Mouse (Mus musculus) frontal cortex, postnatal 10 days (tissue): ENCODE results near the gene Atp2b1.
"Not testable (repeated sequence)": the region's sequence is repeated elsewhere in the genome, so short reads cannot be mapped to it uniquely, and the experiment has no call there.

ENCODE experiments used
- DNase-seq, 2 experiments: peaks; one replicate each; pipeline ENCODE4 v3.0.0; 2022; ENCODE audit warnings: low spot score in 2 of 2, mixed read lengths in 1 of 2

Gene Atp2b1

DNA sequence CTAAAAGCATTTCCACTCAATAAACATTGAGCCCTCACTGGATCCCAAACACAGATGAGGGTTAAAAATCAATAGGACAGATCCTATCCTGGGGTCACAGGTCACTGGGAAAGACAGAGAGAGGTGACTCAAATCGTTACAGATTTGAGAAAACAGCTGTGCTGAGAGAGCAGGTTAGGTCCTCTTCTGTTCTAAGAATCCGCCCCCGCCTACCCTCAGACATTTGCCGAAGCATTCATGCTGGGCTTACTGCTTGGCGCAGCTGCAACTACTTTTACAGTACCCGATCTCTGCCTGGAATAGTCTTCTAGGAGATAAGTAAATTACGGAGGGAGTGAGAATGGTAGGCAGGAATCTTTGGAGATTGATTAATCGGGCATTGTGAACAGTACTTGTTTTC lies 47.9 kb downstream of the Atp2b1 start:
- DNase-seq = no peak

DNA sequence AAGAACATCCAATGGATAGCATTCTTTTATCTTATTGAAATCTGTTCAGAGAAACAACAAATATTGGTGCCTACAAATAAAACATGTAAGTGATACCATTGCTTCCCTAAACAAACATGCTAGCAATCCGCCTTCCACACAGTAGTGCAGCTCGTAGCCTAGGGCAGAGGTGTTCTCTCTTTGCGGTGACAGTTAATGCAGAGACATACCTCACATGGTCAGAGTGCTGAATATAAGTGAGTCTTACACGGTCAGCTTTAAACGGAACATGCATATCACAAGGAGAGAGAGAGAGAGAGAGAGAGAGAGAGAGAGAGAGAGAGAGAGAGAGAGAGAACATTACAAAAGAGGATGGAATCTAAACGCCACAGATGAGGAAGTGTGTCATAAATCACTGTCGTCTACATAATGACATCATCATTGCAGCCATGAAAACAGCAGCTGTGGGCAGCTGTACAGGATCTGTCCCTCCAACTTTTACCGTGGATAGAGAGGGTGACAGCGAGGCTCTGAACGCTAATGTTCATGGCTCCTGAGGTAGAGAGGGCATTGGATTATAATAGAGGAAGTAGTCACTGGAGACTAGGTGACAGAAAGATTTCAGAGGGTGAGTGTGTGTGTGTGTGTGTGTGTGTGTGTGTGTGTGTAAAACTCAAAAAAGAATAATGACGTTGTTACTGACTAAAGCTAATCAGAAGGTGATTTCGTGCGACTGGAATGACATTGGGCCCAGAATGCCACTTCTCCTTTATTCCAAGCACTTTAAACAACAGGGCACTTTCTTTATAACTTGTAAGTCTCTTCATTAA lies 52.4 kb downstream of the Atp2b1 start:
- no peak for DNase-seq

DNA sequence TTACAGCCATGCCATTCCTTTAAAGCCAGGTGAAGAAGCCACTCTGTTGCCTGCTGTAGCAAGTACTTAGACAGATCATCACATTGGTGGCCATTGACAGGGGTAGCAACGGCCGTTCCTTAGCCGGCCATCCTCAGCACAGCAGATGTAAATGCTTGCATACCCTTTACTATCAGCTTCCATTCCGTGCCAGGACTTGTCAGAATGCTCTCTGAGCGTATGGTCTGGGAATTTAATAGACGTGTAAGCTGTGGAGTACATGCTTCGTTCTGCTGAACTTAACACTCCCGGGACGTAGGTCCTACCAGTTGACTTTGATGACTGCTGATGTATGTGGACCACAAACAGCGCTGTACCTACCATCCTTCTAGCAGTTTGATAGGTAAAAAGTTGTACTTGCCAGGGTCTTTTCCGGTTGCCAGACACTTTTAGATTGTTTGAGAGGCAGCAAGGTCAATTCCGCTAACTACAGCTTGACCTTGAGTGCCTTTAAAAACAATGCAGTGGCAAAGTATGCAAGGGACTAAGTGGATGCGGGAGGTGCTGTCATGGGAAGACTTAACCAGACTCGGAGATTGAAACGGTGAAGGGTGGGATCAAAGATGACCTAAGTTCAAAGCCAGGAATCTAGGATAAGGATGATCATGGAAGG lies 53.2 kb downstream of the Atp2b1 start:
- DNase-seq = no peak

DNA sequence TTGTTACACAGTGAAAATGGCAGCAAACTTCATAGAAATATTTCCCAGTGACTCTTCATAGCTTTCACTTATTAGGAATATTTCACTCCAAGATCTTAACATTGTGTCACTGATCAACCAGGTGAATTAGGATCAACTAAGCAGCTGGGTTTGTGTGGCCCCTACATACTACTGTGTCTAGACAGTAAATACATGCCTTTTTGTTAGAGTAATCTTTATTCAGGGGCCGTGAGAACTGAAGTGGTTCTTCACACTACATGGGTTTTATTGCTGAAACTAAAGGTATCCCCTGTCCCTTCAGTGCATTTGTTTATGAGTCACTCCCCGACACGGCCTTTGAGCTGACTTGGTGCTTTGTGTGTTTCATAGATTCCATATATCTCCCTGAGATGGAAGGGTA lies 56.7 kb downstream of the Atp2b1 start:
- DNase-seq = no peak

DNA sequence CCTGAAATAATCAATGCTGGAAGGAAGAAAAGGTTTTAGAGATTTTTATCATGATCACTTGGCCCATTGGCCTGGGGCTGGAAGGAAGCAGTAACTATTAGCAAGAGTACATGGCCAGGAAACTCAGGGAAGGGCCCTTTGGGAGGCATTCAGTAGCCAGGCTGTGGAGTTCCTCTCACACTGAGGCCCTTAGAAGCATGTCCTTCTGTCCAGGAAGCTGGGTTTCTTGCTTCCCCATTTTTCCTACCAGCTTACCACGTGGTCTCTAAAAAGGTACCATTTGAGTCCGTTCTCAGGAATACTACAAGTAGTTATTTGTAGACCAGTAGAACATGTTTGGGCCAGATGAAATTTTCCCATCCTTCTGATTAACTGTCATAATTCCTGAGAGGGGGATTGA lies 58.2 kb downstream of the Atp2b1 start:
- DNase-seq = no peak

DNA sequence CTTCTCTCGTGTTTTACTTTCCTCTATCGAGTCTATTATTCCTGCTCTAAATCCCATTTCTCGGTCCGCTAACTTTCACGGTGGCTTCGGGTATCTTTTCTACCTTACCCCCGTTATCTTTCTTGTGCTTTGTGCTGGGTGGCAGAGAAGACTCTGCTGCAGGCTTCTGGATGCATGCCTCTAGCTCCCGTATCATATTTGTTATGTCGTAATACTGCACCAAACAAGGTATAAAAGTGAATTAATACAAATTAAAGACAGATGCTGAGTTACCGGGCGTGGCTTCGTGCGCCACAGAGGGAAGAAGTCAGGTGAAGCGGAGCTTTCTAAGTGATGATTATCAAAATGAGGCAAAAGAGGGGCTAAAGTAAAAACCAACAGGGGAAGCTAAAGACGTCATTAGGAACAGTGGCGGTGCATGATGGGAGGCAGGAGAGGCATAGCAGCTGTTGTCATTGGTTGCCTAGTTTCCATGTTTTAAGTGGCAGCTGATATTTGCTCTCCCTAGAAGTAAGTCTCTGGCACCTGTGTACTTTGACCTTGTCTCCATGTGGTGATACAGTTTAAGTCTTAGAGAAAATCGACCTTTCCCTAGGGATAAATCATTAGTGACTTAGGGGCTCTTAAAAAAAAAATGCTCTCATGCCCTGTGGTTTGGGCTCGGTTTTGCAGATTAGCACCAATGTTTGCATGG lies 58.9 kb downstream of the Atp2b1 start:
- DNase-seq = no peak

DNA sequence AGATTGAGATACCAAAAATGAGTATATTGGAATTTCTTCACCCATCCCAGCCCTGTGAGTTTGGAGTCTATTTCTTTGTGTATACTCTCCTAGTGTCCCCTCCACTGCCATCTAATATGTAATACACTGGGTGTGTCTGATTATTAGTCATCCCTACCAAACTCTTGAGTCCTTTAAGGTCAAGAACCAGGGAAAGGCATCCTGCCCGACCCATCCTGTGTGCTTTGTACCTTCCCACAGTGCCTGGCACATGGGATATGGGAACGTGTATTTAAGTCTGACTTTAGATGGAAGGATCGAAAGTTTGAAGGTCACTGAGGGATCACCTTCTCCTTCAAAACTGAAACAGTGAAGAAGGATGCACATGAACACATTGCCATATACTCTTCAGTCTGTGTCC lies 60.4 kb downstream of the Atp2b1 start:
- DNase-seq = no peak

DNA sequence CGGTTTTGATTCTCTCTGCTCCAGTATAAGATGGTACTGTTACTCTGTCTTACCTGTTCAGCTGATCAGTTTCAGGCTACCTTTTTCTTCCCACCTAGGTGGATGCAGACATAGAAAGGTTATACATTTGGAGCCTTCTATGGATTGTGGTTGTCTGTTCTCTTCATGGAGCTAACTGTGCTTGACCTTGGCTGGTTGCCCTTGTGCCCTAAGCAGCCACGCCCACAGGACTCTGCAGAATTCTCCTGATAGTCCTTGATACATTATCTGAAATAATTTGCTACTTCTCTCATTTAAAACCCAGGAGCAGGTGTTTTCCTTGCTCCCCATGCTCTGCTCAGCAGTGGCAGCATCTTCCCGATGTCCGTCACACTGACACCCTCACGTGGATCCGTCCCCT lies 61.4 kb downstream of the Atp2b1 start:
- DNase-seq = no peak

DNA sequence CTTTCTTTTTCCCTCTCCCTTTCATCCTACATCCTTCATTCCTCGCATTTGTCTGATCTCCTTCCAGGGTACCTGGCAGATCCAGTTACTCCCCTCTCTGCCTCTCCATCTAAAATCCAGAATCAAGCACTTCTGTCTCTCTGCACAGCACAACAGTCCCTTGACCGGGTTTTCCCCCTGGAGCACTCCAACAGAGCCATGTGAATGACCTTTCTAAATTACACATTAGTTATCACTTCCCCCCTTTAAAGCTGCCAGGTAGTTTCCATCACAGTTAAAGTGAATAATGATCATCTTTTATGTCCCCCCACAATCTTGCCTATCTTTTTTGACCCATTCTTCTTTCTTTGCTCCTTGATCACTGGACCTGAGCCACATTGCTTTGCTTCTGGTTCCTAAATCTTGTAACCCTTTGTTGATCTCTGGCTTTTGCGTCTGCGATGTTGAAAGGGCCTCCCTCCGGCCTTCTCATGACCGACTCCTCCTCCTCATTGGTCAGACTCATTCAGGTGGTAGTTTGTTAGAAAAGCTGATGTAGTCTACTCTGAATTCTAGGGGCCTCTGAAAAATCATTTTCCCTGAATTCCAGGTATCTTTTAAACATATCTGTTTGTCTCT lies 62.8 kb downstream of the Atp2b1 start:
- DNase-seq = no peak

DNA sequence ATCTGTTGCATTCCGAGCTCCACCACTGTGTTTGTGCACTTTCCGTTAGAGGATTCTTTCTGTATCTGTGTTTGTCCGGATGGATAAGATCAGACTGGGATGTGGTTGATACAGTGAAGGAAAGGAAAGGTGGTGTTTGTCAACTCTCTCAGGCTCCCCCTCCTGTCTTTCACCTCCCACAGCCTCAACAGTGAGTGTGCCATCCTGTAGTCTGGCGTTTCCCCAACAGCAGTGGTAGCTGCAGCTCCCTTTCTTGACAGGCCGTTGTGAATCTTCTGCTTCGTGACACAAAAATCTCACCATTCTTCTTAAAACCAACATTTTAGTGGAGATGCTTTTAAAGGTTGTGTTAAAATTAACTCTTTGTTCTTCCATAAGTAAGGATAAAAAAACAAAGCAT lies 64.6 kb downstream of the Atp2b1 start:
- no peak for DNase-seq

DNA sequence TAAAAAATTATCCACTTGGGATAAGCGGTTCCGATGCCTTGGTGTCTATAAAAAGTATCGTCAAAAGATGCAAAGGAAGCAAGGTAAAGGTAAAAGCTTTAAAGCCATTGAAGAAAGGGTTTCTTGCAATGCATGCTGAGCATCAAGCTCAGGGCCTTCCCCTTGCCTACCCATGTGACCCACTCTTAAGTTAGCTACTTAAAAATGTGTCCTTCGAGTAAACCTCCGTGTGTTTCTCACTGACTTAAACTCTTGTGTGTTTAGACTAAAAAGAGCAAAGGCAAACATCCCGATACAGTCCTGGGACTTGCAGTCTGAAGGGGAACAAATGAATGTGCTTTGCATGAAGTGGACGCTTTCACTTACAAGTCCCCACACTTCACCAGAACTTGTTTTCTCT lies 65.1 kb downstream of the Atp2b1 start:
- DNase-seq = no peak

DNA sequence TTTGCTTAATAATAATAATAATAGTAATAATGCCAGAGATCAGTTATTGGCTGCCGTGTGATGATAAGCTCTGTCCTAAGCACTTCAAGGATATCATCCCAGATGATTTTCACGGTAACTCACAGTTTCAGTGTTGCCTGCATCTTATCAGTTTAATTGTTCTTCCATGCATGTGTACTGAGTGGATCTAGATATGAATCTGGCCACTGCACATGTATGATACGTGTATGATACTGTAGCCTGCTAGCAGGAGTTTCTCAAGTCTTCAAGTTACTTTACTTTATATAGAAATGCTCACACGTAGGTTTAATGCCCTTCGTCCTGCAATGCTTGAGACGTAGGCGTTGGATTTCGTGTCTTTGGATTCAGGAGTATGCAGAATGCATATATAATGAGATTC lies 65.7 kb downstream of the Atp2b1 start:
- no peak for DNase-seq

DNA sequence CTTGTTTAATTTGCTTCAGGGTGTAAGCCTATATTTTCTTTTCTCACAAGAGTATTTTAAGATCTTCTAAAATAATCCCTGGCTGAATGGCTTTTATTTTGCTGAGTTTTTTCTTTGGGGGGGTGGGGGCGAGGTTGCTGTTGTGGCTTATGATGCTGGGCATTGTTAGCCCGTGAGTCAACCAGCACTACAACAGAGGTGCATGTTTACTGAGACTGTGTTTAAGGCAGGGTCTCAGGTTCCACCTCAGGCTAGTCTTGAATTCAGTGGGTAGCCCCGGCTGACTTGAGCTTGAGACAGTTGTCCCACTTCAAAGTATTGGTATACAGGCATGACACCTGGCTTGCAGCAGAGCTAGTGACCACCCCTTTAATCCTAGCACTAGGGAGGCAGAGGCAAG lies 77.8 kb downstream of the Atp2b1 start:
- DNase-seq = no peak

DNA sequence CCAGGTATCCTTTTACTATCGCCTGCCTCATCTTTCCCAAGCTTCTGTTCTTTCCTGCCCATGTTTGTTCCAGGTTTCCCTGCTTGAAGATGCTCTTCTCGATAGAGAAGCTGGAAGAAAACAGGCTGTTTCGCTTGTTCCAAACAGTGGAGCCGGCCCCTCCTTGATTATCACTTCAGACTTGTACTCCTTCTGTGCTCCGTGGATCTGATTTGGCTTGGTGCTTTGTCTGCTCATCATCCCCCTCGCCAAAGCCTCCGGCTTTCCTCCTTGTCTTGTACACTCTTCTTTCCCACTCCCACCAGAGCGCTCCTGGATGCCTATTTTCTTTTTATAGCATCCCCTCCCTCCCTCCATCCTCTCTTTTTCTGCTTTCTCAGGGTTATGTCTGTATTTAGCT lies 79.0 kb downstream of the Atp2b1 start:
- DNase-seq = no peak

DNA sequence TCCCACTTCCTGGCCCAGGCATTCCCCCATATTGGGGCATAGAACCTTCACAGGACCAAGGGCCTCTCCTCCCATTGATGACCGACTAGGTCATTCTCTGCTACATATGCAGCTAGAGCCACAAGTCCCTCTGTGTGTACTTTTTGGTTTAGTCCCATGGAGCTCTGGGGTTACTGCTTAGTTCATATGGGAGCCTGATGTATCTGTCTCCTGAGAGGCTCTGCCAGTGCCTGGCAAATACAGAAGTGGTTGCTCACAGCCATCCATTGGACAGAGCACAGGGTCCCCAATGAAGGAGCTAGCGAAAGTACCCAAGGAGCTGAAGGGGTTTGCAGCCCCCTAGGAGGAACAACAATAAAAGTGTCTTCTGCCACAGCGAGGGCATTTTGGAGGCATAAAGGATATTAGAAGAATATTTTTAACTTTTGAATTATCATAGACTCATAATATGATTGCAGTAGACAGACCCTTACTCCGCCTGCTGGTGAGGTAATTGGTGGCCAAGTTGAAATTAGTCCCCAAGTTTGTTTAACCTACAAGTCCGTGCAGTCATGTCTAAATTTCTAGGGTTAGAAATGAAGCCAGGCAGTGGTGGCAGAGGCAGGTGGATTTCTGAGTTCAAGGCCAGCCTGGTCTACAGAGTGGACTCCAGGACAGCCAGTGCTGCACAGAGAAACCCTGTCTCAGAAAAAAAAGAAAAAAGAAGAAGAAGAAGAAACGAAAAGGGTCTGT lies 81.0 kb downstream of the Atp2b1 start:
- not testable (repeated sequence) for DNase-seq

DNA sequence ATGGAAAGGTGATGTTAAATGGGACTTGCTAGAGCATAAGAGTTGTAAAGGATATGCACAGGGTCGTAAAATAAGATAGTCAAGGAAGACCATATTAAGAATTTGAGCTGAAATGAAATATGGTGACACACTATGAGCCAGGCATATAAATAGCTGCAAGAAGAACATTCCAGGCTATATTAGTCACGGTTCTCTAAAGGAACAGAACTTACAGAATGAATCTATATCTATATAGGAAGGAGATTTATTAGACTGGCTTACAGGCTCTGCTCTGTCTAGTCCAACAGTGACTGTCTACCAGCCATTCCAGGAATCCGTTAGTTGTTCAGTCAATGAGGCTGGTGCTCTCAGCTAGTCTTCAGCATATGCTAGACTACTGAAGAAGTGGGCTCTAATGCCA lies 90.7 kb downstream of the Atp2b1 start:
- no peak for DNase-seq

DNA sequence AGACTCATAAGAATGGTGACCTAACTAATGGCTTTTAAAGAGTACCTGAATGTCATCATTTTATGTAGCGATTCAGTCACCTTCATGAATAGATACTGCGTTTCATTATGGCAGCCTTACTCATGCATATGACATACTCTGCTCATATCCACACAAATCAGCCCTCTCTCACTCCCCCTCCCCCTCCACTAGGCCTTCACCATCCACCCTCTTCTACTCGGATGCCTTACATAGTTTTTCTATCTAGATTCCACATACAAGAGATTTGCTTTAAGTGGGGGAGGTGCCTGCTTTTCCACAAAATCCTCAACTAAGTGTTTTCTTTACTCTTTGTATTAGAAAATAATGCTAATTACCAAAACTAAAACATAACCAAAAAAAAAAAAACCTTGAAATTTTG lies 96.9 kb downstream of the Atp2b1 start:
- no peak for DNase-seq

DNA sequence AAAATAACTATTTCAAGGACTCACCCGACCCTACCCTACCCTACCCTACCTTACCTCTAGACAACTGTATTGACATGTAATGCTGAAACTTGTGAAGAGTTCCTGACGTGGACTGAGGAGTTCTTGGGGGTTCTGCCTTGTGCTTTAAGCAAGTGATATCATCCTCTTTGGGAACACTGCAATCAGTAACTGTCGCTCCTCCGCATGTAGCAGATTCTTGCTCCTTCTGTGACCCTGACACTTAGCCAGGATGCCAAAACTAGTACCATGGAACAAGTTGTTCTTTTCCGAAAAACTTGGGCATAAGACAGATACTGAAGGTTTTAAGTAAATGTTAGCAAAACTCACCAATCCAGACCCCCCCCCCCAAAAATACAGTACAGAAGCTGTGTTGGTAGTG lies 97.9 kb downstream of the Atp2b1 start:
- DNase-seq = no peak

DNA sequence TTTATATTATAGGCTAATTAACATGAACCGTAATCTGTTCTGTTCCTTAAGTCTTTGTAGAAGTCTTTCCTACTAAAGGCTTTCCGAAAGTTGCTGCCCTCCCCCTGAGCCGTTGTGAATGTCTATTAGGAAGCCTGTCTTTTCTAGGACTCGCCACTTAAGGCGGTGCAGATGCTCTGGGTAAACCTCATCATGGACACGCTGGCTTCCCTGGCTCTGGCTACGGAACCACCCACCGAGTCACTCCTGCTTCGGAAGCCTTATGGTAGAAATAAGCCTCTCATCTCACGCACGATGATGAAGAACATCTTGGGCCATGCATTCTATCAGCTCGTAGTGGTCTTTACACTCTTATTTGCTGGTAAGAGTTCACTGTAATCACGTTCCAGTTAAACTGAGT lies 100.5 kb downstream of the Atp2b1 start:
- DNase-seq = no peak

DNA sequence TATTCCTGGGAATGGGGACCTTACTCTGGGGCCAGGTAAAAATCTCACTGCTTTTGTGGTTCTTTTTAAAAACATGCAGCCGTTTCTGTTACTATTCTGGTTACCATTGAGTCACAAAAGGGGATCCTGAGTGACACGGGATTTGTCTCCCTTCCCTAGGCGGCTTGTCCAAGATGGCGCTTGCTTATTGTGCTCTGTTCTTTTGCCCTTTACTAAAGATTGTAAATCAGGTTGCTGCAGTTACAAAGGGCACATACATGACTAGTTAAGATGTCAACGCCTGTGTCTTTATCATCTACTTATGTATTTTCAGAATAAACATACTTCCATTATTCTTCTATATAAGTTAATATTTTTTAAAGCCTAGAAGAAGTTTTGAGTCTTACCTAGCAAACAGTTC lies 102.8 kb downstream of the Atp2b1 start:
- DNase-seq = no peak

DNA sequence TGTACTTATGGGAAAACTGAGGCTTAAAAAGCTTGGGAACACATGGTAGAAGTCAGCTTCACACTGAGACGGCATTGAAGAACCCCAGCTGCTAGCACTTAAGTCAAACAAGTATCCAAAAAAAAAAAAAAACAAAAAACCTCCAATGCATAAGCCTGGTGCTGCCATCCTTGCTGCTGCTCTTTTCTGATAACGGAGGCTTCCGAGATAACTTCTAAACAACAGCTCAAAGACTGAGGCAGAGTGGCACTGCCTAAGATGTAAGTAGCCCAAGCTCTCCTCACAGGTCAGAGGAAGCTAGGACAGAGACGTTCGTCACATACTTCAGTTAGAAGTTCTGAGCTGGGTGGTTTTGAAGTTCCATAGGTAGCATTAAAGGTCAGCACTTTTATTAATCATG lies 113.3 kb downstream of the Atp2b1 start:
- no peak for DNase-seq

DNA sequence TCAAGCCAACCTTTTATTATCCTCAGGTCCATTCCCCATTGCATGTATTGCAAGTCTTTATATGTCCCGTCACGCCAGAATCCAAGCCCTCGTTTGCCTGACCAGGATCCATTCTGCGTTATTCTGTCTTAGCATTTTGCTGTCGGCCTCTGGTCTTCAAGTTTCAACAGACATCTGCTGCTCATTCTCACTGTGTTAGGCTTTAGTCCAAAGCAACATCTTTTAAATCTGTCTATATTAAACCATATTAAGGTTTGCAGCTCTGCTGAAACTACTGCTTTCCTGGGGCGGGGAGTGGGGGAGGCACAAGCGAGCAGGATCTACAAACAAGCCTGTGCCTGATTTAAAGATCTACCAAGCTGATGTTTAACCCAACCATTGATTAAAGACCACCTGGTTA lies 115.6 kb downstream of the Atp2b1 start:
- DNase-seq = no peak
